Mouse (Mus musculus): ENCODE results near the gene Eif2a.

- TF ChIP-seq CTCF (IDR thresholded peaks at IDR 0.05; ENCODE audit: insufficient read depth, low read length), result no peak
- no peak for TF ChIP-seq POLR2A (IDR thresholded peaks at IDR 0.05; ENCODE audit: borderline replicate concordance, extremely low read depth, low read depth, low read length)
These were observed 32.0 kb upstream of the Eif2a start for GRCm38 (mm10) chr3:58493621-58494020.

Data from lung, adult 2 months (tissue).